Mouse (Mus musculus) embryonic facial prominence, embryonic 11.5 days (tissue): ENCODE data around the gene Apopt1. TPM values are rescaled to one million over a fixed set of nuclear protein-coding genes. Genes with fewer than 3 reads are reported as not detected.

ENCODE experiments used
- ATAC-seq: fragments of 200-750 bp; cut with Nextera tagmentation; replicated peaks from 2 replicates; pipeline ENCODE4 v1.8.0; 2017; ENCODE audit warnings: low read depth; ENCODE audit not compliant: insufficient number of reproducible peaks, low FRiP score, low TSS enrichment
- DNase-seq: peaks from one replicate; pipeline ENCODE4 v3.0.0-alpha.2; 2015; ENCODE audit warnings: low spot score
- H3K27ac ChIP-seq: fragments of 300-500 bp; sonication (generic); replicated peaks from 2 replicates; pipeline ENCODE4 v1.5.1; 2014; ENCODE audit warnings: mild to moderate bottlenecking, low read depth, low read length, control low read depth
- H3K27me3 ChIP-seq: fragments of 300-500 bp; sonication (generic); 2 replicates; pipeline ENCODE4 v1.6.1; 2014; ENCODE audit warnings: mild to moderate bottlenecking, low read length, moderate library complexity, mixed read lengths; ENCODE audit not compliant: control insufficient read depth, insufficient read depth
- H3K36me3 ChIP-seq: fragments of 300-500 bp; sonication (generic); replicated peaks from 2 replicates; pipeline ENCODE4 v1.6.1; 2014; ENCODE audit warnings: low read depth, mild to moderate bottlenecking, low read length, moderate library complexity, mixed read lengths; ENCODE audit not compliant: control insufficient read depth, insufficient read depth
- H3K4me1 ChIP-seq: fragments of 300-500 bp; sonication (generic); 2 replicates; pipeline ENCODE4 v1.6.1; 2014; ENCODE audit warnings: low read length, mixed read lengths; ENCODE audit not compliant: control insufficient read depth, insufficient read depth
- H3K4me2 ChIP-seq: fragments of 300-500 bp; sonication (generic); 2 replicates; pipeline ENCODE4 v1.6.1; 2014; ENCODE audit warnings: low read depth, mild to moderate bottlenecking, control low read depth, low read length, moderate library complexity
- H3K4me3 ChIP-seq: fragments of 300-500 bp; sonication (generic); 2 replicates; pipeline ENCODE4 v1.5.1; 2014; ENCODE audit warnings: low read depth, low read length, control low read depth
- H3K9ac ChIP-seq: fragments of 300-500 bp; sonication (generic); replicated peaks from 2 replicates; pipeline ENCODE4 v1.6.1; 2014; ENCODE audit warnings: mild to moderate bottlenecking, control low read depth, low read length
- H3K9me3 ChIP-seq: fragments of 300-500 bp; sonication (generic); replicated peaks from 2 replicates; pipeline ENCODE4 v1.6.1; 2016; ENCODE audit warnings: mild to moderate bottlenecking, low read length, inconsistent platforms, mixed read lengths; ENCODE audit not compliant: control insufficient read depth
- WGBS: fragments of 180-500 bp; shearing (Covaris S2); extraction: QIAGEN DNeasy Blood & Tissue Kit; methylation state at CpG from one replicate; pipeline ENCODE4 v1.1.7; 2014; 5-methylcytosine and 5-hydroxymethylcytosine counted together
- polyA plus RNA-seq: library from polyadenylated mRNA; unstranded; fragments of >200 nt; fragmentation: Nextera tagmentation; extraction: Ambion mirVana; gene quantifications from 2 replicates; pipeline ENCODE4 v1.2.1, GENCODE M21; 2014

Apopt1 gene
- polyA plus RNA-seq, 1 experiment from 2014 or later = 57.7 TPM

- 96% methylated on average over 7 of the region's 7 CpGs for WGBS
- no peak overlapping the region for H3K4me2 ChIP-seq
- H3K9me3 ChIP-seq = no peaks in the 10 kb centered on the region
- no peaks in the 10 kb centered on the region; the same call in 1 of the 2 replicates for H3K36me3 ChIP-seq
- no peaks in the 10 kb centered on the region for H3K27me3 ChIP-seq
- no peak overlapping the region for H3K4me3 ChIP-seq
- H3K4me1 ChIP-seq = no peaks in the 10 kb centered on the region
- DNase-seq (no peak), ATAC-seq (no peak)
- H3K27ac ChIP-seq = no peak overlapping the region
- H3K9ac ChIP-seq = no peak overlapping the region
These were observed 3.4 kb downstream of the Apopt1 start for GRCm38 (mm10) chr12:111716505-111716904.

DNA sequence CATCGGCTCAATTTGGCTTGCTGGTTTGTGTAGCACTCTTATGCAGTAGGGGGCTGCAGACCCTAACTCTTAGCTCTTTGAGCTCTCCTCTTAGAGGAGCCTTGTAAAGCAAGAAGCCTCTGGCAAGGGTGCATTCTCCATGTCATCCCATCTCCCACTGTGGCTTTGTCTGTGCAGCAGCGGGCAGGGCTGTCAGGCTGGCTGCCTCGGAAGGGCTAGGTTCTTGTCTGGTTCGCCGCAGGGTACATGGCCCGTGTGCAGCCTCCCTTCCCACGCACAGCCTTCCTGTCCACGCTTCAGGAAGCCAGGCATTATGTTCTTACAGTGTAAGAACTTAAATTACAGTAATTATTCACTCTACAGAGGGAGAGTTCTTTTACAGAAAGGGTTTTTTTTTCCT is 5.6 kb downstream of the Apopt1 start:
- DNase-seq (peak; percentile 44), ATAC-seq (no peak; the same call in 1 of the 2 replicates)
- Histone ChIP-seq H3K27ac (peak overlapping the region; percentile 31; the same call in 1 of the 2 replicates), H3K4me1 (no peaks in the 10 kb centered on the region), H3K4me3 (no peak overlapping the region), H3K4me2 (no peak overlapping the region), H3K9me3 (no peaks in the 10 kb centered on the region), H3K36me3 (no peaks in the 10 kb centered on the region; the same call in 1 of the 2 replicates), H3K27me3 (no peaks in the 10 kb centered on the region), H3K9ac (no peak overlapping the region)
- 33% methylated on average over 8 of the region's 8 CpGs for WGBS

GRCm38 (mm10) chr12:111720222-111720621 is 7.2 kb downstream of the Apopt1 start:
- Histone ChIP-seq H3K9me3 (no peaks in the 10 kb centered on the region), H3K36me3 (no peaks in the 10 kb centered on the region), H3K27me3 (no peaks in the 10 kb centered on the region), H3K4me2 (no peak overlapping the region), H3K27ac (no peak overlapping the region), H3K4me3 (no peak overlapping the region), H3K9ac (no peak overlapping the region), H3K4me1 (no peaks in the 10 kb centered on the region)
- DNase-seq (no peak), ATAC-seq (no peak)
- WGBS = 85% methylated on average over 4 of the region's 4 CpGs

GRCm38 (mm10) chr12:111722654-111723053 is 9.6 kb downstream of the Apopt1 start:
- no peak for DNase-seq
- WGBS = 73% methylated on average over 9 of the region's 9 CpGs

GRCm38 (mm10) chr12:111724638-111725337 is 11.7 kb downstream of the Apopt1 start:
- H3K4me2 ChIP-seq = no peak overlapping the region
- ATAC-seq = 0 out of 2 replicates have a peak, but pooled peaks have one; percentile 41
- no peaks in the 10 kb centered on the region for H3K9me3 ChIP-seq
- H3K27ac ChIP-seq = no peak overlapping the region
- H3K36me3 ChIP-seq = no peaks in the 10 kb centered on the region
- no peaks in the 10 kb centered on the region for H3K4me1 ChIP-seq
- H3K4me3 ChIP-seq = no peak overlapping the region
- H3K27me3 ChIP-seq = no peaks in the 10 kb centered on the region
- no peak overlapping the region for H3K9ac ChIP-seq
- 51% methylated on average over 6 of the region's 6 CpGs for WGBS
- DNase-seq = no peak

More at GRCm38 (mm10) chr12:111722654-111723053, 9.6 kb downstream of the Apopt1 start:
- no peaks in the 10 kb centered on the region for H3K4me1 ChIP-seq
- H3K27me3 ChIP-seq = no peaks in the 10 kb centered on the region
- no peak for ATAC-seq
- no peaks in the 10 kb centered on the region for H3K36me3 ChIP-seq
- H3K27ac ChIP-seq = no peak overlapping the region
- H3K9ac ChIP-seq = no peak overlapping the region
- no peak overlapping the region for H3K4me3 ChIP-seq
- H3K4me2 ChIP-seq = no peak overlapping the region
- H3K9me3 ChIP-seq = no peaks in the 10 kb centered on the region

DNA sequence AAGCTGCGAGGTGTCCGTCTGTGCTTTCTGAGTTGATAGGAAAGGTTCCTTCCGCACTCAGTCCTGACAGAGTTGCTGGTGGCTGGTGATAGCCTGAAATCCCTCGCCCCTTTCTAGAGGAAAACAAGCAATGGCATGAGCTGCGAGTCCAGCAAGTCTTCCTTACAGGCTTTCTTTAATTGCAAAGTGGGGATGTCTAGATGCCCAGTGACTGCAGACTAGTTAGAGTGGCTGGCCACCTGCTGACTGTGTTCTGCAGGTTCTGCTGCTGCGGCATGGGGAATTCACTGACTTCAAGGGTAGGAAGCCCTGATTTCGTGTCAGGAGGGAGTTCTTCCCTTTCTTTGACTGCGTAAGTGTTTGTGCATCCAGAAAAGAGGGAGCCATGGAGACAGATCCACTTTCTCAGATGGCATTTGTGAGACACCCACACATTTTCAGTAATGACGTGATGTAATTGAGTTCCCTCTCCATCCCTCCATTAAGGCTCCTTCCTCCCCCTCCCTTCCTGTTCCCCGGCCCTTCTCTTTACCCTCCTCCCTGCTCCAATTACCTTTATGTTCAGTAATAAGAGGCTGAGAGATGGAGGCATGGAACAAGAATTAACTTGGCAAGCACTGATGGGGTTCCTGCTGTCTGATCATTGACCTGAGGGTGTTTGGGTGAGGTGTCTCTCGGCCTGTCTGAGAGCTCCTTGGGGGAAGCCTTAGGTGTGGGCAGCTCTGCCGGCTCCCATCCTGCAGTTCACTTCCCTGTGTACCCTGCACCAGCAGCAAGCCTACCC is 12.5 kb downstream of the Apopt1 start:
- no peak overlapping the region for H3K9ac ChIP-seq
- H3K4me3 ChIP-seq = no peak overlapping the region
- DNase-seq = no peak
- H3K36me3 ChIP-seq = no peaks in the 10 kb centered on the region
- H3K9me3 ChIP-seq = no peaks in the 10 kb centered on the region
- H3K27ac ChIP-seq = no peak overlapping the region
- ATAC-seq = no peak
- H3K27me3 ChIP-seq = no peaks in the 10 kb centered on the region
- WGBS = 65% methylated on average over 12 of the region's 12 CpGs
- H3K4me1 ChIP-seq = no peaks in the 10 kb centered on the region
- H3K4me2 ChIP-seq = no peak overlapping the region

GRCm38 (mm10) chr12:111726122-111726463 is 13.0 kb downstream of the Apopt1 start:
- no peak overlapping the region for H3K27ac ChIP-seq
- H3K4me3 ChIP-seq = no peak overlapping the region
- H3K36me3 ChIP-seq = no peaks in the 10 kb centered on the region
- no peaks in the 10 kb centered on the region for H3K4me1 ChIP-seq
- no peak for DNase-seq
- WGBS = 64% methylated on average over 4 of the region's 4 CpGs
- H3K9me3 ChIP-seq = no peaks in the 10 kb centered on the region
- no peak for ATAC-seq
- H3K9ac ChIP-seq = no peak overlapping the region
- no peak overlapping the region for H3K4me2 ChIP-seq
- no peaks in the 10 kb centered on the region for H3K27me3 ChIP-seq

GRCm38 (mm10) chr12:111727956-111728355 is 14.9 kb downstream of the Apopt1 start:
- DNase-seq = no peak
- Histone ChIP-seq H3K4me2 (no peak overlapping the region), H3K27me3 (no peaks in the 10 kb centered on the region), H3K36me3 (no peaks in the 10 kb centered on the region), H3K27ac (no peak overlapping the region), H3K4me3 (no peak overlapping the region), H3K9me3 (no peaks in the 10 kb centered on the region), H3K9ac (no peak overlapping the region), H3K4me1 (no peaks in the 10 kb centered on the region)
- no peak for ATAC-seq
- WGBS = 96% methylated on average over 1 of the region's 1 CpGs
